Mouse (Mus musculus): ENCODE results near the gene Aste1. TPM values are rescaled to one million over a fixed set of nuclear protein-coding genes. Genes with fewer than 3 reads are reported as not detected.

Gene Aste1
- 34.3 TPM for polyA plus RNA-seq (2017; shearing (Covaris generic))

DNA sequence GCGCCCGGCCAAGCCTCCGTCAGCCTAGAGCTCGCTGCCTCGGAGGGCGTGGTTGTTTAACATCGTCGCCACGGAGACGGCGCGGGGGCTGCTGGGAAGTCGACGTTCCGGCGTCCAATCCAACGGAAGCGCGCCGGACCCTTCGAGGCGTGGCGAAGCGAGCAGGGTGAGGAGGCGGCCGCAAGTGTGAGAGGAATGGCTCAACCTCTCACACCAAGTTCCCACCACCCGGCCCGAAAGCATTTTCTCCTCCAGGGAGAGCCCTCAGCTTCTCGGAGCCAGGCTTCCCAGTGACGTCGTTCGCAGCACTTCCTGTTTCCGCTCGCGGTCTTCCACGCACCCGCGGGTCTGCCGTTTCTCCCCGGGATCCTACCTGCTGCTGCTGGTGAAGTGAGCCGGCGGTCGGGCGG lies at the start of gene Aste1, which contains the start of gene Nek11:
Gene Aste1 (plus strand): TSS at position 175 of the 410 bp plus-strand sequence.
Gene Nek11 (minus strand): TSS at position 307 of the 410 bp plus-strand sequence.

Other genes starting within 250 kb of the Aste1 start
- gene Nek11, start 132 bp downstream of the Aste1 start, polyA plus RNA-seq (2017; shearing (Covaris generic)), result 0.84 TPM
- gene Atp2c1, start 131.9 kb downstream of the Aste1 start, polyA plus RNA-seq (2017; shearing (Covaris generic)), result 92.0 TPM
- 26.8 TPM for gene Pik3r4, start 247.6 kb downstream of the Aste1 start, polyA plus RNA-seq (2017; shearing (Covaris generic))

Data from effector memory CD4-positive, alpha-beta T cell, adult 7 months (primary cell).